Mouse (Mus musculus): ENCODE results near the gene Fgf15.
"Not testable (repeated sequence)": the region's sequence is repeated elsewhere in the genome, so short reads cannot be mapped to it uniquely, and the experiment has no call there.

Fgf15 gene

DNA sequence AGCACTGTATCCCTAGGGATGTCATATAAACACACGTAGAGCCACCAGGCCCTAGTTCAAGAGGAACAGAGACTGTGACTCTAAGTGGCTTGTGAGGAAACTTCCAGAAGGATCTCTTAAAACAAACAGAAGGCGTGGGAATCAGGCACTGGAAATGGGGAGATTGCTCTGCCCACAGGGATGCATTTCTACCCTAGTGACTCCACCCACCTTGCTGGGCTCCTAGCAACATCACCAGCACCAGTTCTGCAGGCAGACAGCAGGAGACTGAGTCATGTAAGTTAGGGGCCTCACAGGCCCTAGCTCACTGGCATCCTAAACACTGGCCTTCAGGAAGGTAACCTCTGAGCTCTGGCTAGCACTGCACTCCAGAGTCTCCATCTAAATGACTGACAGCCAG is 4.5 kb upstream of the Fgf15 start:
- no peak for DNase-seq

DNA sequence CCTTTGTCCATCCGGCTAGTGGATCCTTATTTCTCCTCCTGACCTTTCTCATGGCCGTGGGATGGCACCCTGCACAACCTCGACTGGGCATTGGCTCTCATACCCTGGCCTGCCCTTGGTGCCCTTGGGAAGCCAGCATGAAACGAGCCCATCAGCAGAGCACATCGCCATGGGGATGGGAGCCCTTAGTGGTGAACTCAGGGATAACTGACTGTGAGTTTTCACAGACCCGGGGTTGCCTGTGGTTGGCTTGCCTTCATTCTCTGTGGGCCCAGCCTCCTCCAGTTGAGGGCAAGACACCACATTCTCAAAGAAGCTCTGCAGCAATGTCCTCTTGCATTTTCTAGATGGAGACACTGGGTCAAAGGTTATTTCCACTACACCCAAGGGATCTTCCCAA is 4.0 kb upstream of the Fgf15 start:
- DNase-seq, result no peak

- DNase-seq, result peak; percentile 7 to 70
These were observed 2.1 kb upstream of the Fgf15 start for GRCm38 (mm10) chr7:144894191-144894590.

DNA sequence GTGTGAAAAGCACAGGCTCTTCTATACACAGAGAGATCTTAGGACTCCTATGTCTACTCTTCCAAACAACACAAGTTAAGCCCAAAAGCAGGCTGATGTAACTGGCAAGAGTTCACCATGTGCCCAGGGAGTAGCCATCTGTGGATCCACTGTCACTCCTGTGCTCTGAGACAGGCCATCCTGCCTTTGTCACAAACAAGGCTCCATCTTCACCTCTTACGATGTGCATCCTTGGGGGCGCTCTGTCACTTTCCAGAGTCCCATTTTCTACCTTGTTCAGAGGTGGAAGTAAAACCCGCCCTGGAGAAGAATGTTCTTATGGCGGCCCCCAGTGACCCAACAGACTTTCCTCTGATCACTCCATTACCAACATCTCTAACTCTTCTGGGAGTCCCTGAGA is 1.6 kb upstream of the Fgf15 start:
- no peak for DNase-seq

- DNase-seq, result peak; percentile 67 to 89
These were observed 823 bp upstream of the Fgf15 start for GRCm38 (mm10) chr7:144895305-144896111.

GRCm38 (mm10) chr7:144898506-144898905 is 2.2 kb downstream of the Fgf15 start:
- DNase-seq, result no peak

DNA sequence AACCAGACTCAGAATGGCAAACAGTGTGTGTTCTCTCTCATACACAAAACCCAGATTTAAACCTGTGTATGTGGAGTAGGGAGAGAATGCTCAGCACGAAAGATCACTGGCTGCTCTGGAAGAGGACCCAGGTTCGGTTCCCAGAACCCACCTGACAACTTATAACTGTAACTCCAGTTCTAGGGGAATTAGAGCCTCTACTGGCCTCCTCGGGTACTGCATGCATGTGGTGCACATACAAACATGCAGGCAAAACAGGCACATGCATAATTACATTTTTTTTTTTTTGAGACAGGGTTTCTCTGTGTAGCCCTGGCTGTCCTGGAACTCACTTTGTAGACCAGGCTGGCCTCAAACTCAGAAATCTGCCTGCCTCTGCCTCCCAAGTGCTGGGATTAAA is 9.2 kb downstream of the Fgf15 start:
- not testable (repeated sequence) for DNase-seq

DNA sequence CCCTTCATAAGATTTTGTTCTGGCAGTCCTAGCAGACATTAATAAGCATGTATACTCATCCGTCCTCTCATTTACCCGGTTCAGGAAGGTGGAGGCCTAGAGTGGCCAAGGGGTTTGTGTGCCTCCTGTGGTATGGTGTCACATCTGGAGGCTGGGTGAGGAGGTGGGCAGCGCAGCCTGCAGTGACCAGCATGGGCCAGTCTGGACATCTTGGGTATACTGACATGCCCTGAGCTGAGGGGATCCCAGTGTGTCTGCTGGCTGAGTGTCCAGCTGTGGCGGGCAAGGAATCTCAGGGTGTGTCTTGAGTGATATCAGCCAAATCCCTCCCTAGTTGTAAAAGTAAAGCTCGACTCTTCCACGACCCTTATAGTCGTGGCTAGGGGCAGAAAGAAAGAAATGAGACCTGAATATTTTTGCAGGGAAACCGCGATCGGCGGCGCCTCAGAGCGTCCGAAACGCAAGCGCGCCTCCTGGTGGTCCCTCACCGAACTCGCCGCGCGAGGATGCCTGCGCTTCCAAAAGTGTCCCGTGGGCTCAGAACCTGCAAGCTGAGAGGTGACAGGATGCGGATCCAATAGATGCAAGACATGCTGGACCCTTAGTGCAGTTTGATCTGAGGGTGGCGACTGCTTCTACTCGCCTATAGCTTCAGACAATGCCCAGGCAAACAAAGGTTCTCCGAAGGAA is 10.5 kb downstream of the Fgf15 start:
- DNase-seq, result peak; percentile 34 to 81

- DNase-seq, result no peak
These were observed 11.5 kb downstream of the Fgf15 start for GRCm38 (mm10) chr7:144907793-144908192.

DNA sequence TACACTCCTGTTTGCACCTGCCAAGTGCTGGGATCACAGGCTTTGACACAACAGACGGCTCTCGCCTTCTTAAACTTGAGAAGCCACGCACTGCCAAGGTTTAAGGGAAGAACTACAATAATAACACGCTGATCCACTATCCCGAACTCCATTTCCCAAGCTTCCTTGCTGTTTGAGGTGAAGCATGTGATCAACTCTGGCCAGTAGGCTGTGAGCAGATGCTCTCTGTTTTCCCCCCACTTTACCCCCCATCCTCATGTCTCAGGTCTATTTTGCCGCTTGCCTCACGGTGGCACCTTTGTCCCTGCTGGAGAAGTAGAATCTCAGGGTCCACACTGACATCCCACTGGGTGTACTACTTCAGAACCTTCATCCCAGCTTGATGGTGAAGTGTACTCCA is 12.4 kb downstream of the Fgf15 start:
- no peak for DNase-seq

DNA sequence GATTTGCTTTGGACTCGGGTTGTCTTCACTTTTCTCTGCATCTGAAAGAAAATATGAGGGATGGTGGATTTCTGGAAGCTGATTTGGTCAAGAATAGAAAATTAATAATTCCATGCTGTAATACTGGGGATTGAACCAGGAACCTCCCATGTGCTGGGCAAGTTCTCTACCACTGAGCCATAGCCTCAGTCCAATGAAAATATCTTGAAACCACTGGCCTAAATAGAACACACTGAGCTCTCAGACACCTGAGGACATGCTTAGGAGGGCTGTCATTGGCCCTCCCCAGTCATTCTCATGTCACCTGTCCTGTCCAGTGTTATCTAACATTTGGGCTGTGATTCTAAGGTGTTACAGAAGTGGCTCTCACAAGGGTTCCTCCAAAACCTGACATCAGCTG is 14.8 kb downstream of the Fgf15 start:
- no peak for DNase-seq

DNA sequence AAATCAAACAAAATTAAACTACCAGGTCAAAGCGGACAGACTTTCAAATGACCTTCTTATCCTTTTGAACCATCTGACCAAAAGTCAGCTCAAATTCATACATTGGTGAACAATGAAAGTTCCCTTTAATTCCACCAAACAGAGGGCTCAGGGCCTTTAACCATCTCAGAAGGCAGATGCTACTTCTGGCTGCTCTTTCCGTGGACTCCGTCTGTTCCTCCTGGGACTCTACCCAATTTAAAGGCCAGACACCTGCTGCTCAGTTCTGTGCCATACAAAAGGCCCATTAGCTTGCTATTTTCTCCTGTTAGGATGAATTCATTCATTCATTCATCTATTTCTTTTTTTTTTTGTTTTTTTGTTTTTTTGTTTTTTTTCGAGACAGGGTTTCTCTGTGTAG is 16.6 kb downstream of the Fgf15 start:
- DNase-seq, result no peak

GRCm38 (mm10) chr7:144914296-144914947 is 18.1 kb downstream of the Fgf15 start:
- DNase-seq, result peak in 1 of 2 experiments; percentile 46

- peak; percentile 92 to 94 for DNase-seq
These were observed 18.8 kb downstream of the Fgf15 start, which contains the start of gene LTO1 for GRCm38 (mm10) chr7:144914948-144915750. Gene LTO1 (plus strand): TSS chr7:144915100.

DNA sequence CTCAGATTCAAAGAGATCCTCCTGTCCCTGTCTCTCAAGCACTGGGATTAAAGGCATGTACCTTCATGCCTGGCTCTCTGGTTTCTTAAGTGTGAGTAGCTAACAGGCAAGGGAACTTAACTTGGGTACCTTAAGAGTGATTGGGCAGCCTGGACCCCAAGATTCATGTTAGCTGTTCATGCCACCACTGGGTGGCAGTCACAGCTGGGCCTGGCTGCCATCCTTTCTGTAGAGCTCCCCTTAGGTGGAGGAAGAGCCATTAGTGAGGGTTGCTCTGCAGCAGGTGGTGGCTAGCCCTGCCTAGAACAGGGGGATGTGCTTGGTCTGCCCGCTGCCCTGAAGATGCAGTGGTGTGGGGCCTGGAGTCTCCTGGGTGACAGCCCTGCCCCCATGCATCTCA is 22.5 kb downstream of the Fgf15 start:
- no peak for DNase-seq

- DNase-seq, result no peak
These were observed 31.3 kb downstream of the Fgf15 start for GRCm38 (mm10) chr7:144927591-144927990.

DNA sequence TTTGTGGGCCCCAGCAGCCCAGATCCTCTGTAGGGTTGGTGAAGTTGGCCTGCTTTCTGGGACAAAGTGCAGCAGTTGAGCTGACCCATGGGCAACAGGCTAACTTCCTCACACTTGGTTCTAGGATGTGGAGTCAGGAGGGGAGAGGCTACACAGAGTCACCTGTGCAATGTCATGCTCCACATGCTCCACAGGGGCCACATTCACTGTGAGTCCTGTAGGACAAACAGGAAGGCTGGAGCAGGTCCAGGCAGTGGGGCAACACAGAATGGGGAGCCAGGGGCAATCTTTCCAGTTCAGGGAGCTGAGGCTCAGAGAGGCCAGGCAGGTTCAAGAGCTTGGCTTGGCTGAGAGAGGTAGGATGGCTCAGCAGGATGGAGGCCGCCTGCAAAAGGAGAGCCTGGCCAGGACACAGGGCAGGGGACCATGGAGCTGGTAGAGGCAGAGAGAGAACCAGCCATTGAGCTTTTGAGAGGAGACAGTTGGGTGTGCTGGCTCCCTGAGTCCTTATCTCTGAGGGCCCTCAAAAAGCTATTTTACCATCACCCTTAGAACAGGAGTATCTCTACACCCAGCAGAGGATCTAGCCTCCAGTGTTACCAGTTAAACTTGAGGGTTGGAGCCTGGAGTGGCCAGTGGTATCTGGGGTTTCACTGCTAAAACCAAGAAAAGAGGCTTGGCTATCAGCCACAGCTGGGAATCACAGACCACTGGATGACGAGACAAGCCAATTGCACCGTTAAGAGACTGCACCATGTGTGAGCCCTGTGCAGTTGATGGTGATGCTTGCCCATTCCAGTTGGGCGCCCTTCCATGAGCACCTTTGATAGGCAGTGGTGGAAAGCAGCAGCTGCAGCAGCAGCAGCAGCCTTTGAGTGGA is 31.9 kb downstream of the Fgf15 start:
- peak; percentile 24 to 58 for DNase-seq

GRCm38 (mm10) chr7:144928889-144929210 is 32.5 kb downstream of the Fgf15 start:
- peak in 1 of 2 experiments; percentile 53 for DNase-seq

DNA sequence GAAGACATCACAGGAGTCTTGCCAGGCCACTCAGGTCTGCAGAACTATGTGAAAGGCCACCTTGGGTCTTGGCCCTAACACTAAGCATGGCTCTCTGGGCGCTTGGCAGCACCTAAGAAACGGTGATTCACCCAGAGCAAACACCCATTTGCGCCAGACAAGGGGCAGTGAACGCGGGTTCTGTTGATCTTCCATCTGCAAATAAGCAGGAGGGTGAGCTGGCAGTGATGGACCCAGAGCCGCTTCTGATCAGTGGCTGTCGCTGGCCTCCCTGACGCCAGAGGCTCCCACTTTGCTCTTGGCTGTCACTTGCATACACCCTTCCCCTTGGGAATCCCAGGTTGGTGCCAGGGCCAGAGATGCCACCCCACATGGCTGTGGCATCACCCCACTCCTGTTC is 33.2 kb downstream of the Fgf15 start:
- DNase-seq, result peak in 1 of 2 experiments; percentile 14

- DNase-seq, result peak in 1 of 2 experiments; percentile 19
These were observed 33.6 kb downstream of the Fgf15 start for GRCm38 (mm10) chr7:144929931-144930330.

GRCm38 (mm10) chr7:144931778-144932177 is 35.4 kb downstream of the Fgf15 start:
- peak in 1 of 2 experiments; percentile 53 for DNase-seq
